Mouse (Mus musculus) liver, embryonic 14.5 days (tissue): ENCODE measurements around the gene Nhlrc4. TPM values are rescaled to one million over a fixed set of nuclear protein-coding genes. Genes with fewer than 3 reads are reported as not detected.

Source experiments
- ATAC-seq: fragments of 200-750 bp; cut with Nextera tagmentation; 2 replicates; pipeline ENCODE4 v1.8.0; 2017; ENCODE audit warnings: moderate number of reproducible peaks, mild to moderate bottlenecking, moderate library complexity; ENCODE audit not compliant: insufficient read depth
- DNase-seq, 3 experiments: peaks; one replicate each; pipeline ENCODE4 v3.0.0-alpha.2; 2012 to 2013; ENCODE audit warnings: low read depth in 3 of 3, low spot score in 3 of 3
- H3K27ac ChIP-seq: fragments of 300-500 bp; sonication (generic); 2 replicates; pipeline ENCODE4 v1.5.1; 2014; ENCODE audit warnings: moderate library complexity, mild to moderate bottlenecking, control low read depth, inconsistent platforms
- H3K27me3 ChIP-seq: fragments of 300-500 bp; sonication (generic); 2 replicates; pipeline ENCODE4 v1.6.1; 2014; ENCODE audit warnings: mild to moderate bottlenecking, low read length, moderate library complexity; ENCODE audit not compliant: control insufficient read depth, insufficient read depth
- H3K36me3 ChIP-seq: fragments of 300-500 bp; sonication (generic); replicated peaks from 2 replicates; pipeline ENCODE4 v1.6.1; 2014; ENCODE audit warnings: low read depth; ENCODE audit not compliant: control insufficient read depth, insufficient read depth
- H3K4me1 ChIP-seq, 2 experiments: fragments of 200-500 bp in 1 of 2; fragments of 300-500 bp in 1 of 2; sonication (generic) in 1 of 2; replicated peaks; 2 replicates each; pipeline ENCODE4 v1.6.1; 2012 to 2014; ENCODE audit warnings: antibody characterized with exemption in 1 of 2, inconsistent platforms in 1 of 2, low read length in 1 of 2; ENCODE audit not compliant: control insufficient read depth in 2 of 2, insufficient read depth in 2 of 2
- H3K4me2 ChIP-seq: fragments of 300-500 bp; sonication (generic); 2 replicates; pipeline ENCODE4 v1.6.1; 2014; ENCODE audit warnings: low read depth, mild to moderate bottlenecking, control low read depth, moderate library complexity
- H3K4me3 ChIP-seq, 2 experiments: fragments of 200-500 bp in 1 of 2; fragments of 300-500 bp in 1 of 2; sonication (generic) in 1 of 2; 2 replicates each; pipeline ENCODE4 v1.5.1; 2012 to 2014; ENCODE audit warnings: low read depth in 2 of 2, low read length in 2 of 2, mild to moderate bottlenecking in 2 of 2, control low read depth in 1 of 2, inconsistent platforms in 1 of 2, moderate library complexity in 1 of 2; ENCODE audit not compliant: insufficient read depth in 1 of 2
- H3K9ac ChIP-seq: fragments of 300-500 bp; sonication (generic); replicated peaks from 2 replicates; pipeline ENCODE4 v1.6.1; 2014; ENCODE audit warnings: mild to moderate bottlenecking, control low read depth, moderate library complexity
- H3K9me3 ChIP-seq: fragments of 300-500 bp; sonication (generic); 2 replicates; pipeline ENCODE4 v1.6.1; 2016; ENCODE audit warnings: low read length, mixed read lengths; ENCODE audit not compliant: control insufficient read depth
- CTCF ChIP-seq: IDR thresholded peaks from 2 replicates; pipeline ENCODE4 v1.5.1; 2016; ENCODE audit warnings: antibody characterized with exemption, low read depth, control low read depth
- EP300 ChIP-seq: IDR thresholded peaks from 2 replicates; pipeline ENCODE4 v1.6.1; 2016; ENCODE audit warnings: antibody characterized with exemption, low read depth
- WGBS: fragments of 180-500 bp; shearing (Covaris S2); extraction: QIAGEN DNeasy Blood & Tissue Kit; methylation state at CpG from one replicate; pipeline ENCODE4 v1.1.7; 2014; ENCODE audit not compliant: insufficient replicate concordance; 5-methylcytosine and 5-hydroxymethylcytosine counted together
- polyA plus RNA-seq, 2 experiments: library from polyadenylated mRNA; depleted of rRNA in 1 of 2; stranded (reverse) in 1 of 2; unstranded in 1 of 2; fragments of >200 nt; fragmentation: Nextera tagmentation in 1 of 2; extraction: Ambion mirVana in 1 of 2; gene quantifications; 2 replicates each; pipeline versions ENCODE4 v1.2.1 to v1.2.3; 2012 to 2014

Nhlrc4 gene
- polyA plus RNA-seq, 2 experiments: 1.9 to 8.9 TPM

- ATAC-seq: no peak
- no peaks in the 10 kb centered on the region for H3K9me3 ChIP-seq
- H3K4me2 ChIP-seq: no peak overlapping the region
- H3K27ac ChIP-seq: no peak overlapping the region
- no peaks in the 10 kb centered on the region; the same call in 1 of the 2 replicates for H3K36me3 ChIP-seq
- H3K9ac ChIP-seq: no peak overlapping the region; the same call in 1 of the 2 replicates
- peaks cover 8 to 10% of the 10 kb centered on the region in 2 experiments for H3K4me1 ChIP-seq
- 47% methylated on average over 3 of the region's 3 CpGs for WGBS
- peaks cover 35% of the 10 kb centered on the region for H3K27me3 ChIP-seq
- TF ChIP-seq CTCF (no peak), EP300 (no peak)
- DNase-seq: no peak
- no peak overlapping the region for H3K4me3 ChIP-seq
These were observed 11.0 kb upstream of the Nhlrc4 start for GRCm38 (mm10) chr17:25955736-25956135.

DNA sequence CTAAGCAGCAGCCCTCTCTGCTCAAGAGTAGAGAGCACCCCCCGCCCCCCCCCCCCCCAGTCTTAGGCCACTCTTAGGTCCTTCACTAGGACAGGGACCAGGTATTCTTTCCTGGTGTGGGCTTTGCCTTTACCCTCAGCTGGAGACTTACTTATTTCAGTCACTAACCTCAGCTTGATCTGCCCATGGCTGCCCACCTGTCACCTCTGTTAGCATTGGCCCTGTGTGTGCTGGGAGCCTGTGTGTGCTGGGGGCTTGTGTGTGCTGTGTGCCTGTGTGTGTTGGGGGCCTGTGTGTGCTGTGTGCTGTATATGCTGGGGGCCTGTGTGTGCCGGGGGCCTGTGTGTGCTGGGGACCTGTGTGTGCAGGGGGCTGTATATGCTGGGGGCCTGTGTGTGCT, 9.9 kb upstream of the Nhlrc4 start:
- H3K36me3 ChIP-seq: no peaks in the 10 kb centered on the region; the same call in 1 of the 2 replicates
- H3K9ac ChIP-seq: no peak overlapping the region
- H3K4me2 ChIP-seq: no peak overlapping the region
- H3K4me3 ChIP-seq: no peak overlapping the region
- DNase-seq (no peak), ATAC-seq (no peak)
- no peaks in the 10 kb centered on the region for H3K9me3 ChIP-seq
- 54% methylated on average over 2 of the region's 2 CpGs for WGBS
- H3K27ac ChIP-seq: no peak overlapping the region
- H3K4me1 ChIP-seq: peaks cover 5 to 6% of the 10 kb centered on the region in 2 experiments; a peak in 3 of 4 replicates
- TF ChIP-seq CTCF: no peak
- no peak for TF ChIP-seq EP300
- H3K27me3 ChIP-seq: peaks cover 45% of the 10 kb centered on the region

- peaks cover 47% of the 10 kb centered on the region for H3K27me3 ChIP-seq
- 78% methylated on average over 5 of the region's 5 CpGs for WGBS
- H3K4me2 ChIP-seq: no peak overlapping the region
- ATAC-seq (no peak), DNase-seq (no peak)
- H3K9me3 ChIP-seq: no peaks in the 10 kb centered on the region
- H3K4me3 ChIP-seq: no peak overlapping the region
- no peak overlapping the region for H3K9ac ChIP-seq
- TF ChIP-seq EP300: no peak
- no peak for TF ChIP-seq CTCF
- peaks cover 5 to 6% of the 10 kb centered on the region in 2 experiments for H3K4me1 ChIP-seq
- no peaks in the 10 kb centered on the region for H3K36me3 ChIP-seq
- H3K27ac ChIP-seq: no peak overlapping the region
These were observed 8.4 kb upstream of the Nhlrc4 start for GRCm38 (mm10) chr17:25953161-25953560.

- Histone ChIP-seq H3K9me3 (no peaks in the 10 kb centered on the region), H3K27ac (no peak within 1 kb of the TSS), H3K4me3 (peak within 1 kb of the TSS; percentile 3 to 49), H3K9ac (peak within 1 kb of the TSS; percentile 27; the same call in 1 of the 2 replicates), H3K4me1 (peaks cover 16 to 17% of the 10 kb centered on the region in 2 experiments), H3K4me2 (peak within 1 kb of the TSS; percentile 66), H3K27me3 (peaks cover 47% of the 10 kb centered on the region), H3K36me3 (no peaks in the 10 kb centered on the region)
- WGBS: 3% methylated on average over 57 of the region's 58 CpGs
- DNase-seq (no peak), ATAC-seq (no peak)
- TF ChIP-seq CTCF (no peak), EP300 (no peak)
These were observed 7.3 kb upstream of the Nhlrc4 start, which contains the start of gene A930017K11Rik for GRCm38 (mm10) chr17:25951803-25952623. Gene A930017K11Rik, minus strand, starts transcription at chr17:25952565.

GRCm38 (mm10) chr17:25951225-25951802, 6.6 kb upstream of the Nhlrc4 start:
- 3% methylated on average over 33 of the region's 33 CpGs for WGBS
- peak overlapping the region; percentile 3 to 49 for H3K4me3 ChIP-seq
- no peaks in the 10 kb centered on the region for H3K36me3 ChIP-seq
- no peak overlapping the region for H3K27ac ChIP-seq
- H3K9me3 ChIP-seq: no peaks in the 10 kb centered on the region
- H3K27me3 ChIP-seq: peaks cover 47% of the 10 kb centered on the region
- no peak for DNase-seq
- peak overlapping the region; percentile 27; the same call in 1 of the 2 replicates for H3K9ac ChIP-seq
- TF ChIP-seq CTCF (no peak), EP300 (no peak)
- no peak; the same call in 1 of the 2 replicates for ATAC-seq
- H3K4me2 ChIP-seq: peak overlapping the region; percentile 66
- H3K4me1 ChIP-seq: peaks cover 23 to 24% of the 10 kb centered on the region in 2 experiments
